Mouse (Mus musculus) stomach, postnatal 0 days (tissue): ENCODE measurements around the gene Ypel2.

ENCODE experiments used
- CTCF ChIP-seq: IDR thresholded peaks from 2 replicates; pipeline ENCODE4 v1.5.1; 2016; ENCODE audit warnings: antibody characterized with exemption, low read depth, mild to moderate bottlenecking, moderate library complexity
- EP300 ChIP-seq: optimal IDR thresholded peaks from 2 replicates; pipeline ENCODE3; 2016; ENCODE audit warnings: antibody characterized with exemption

- TF ChIP-seq CTCF (no peak), EP300 (no peak)
These were observed 55.0 kb downstream of the Ypel2 start for GRCm38 (mm10) chr11:86938551-86938950.
